Mouse (Mus musculus): Measurements from ENCODE around the gene Dlx3.

GRCm38 (mm10) chr11:95161708-95162107 is 41.8 kb downstream of the Dlx3 start:
- TF ChIP-seq CTCF (IDR thresholded peaks at IDR 0.05) (no peak), EP300 (IDR thresholded peaks at IDR 0.05) (no peak)

All from lung, postnatal 0 days (tissue).